Mouse (Mus musculus): ENCODE measurements at regions not wholly inside any gene's neighbourhood (a gene's known extent, or its start where the extent isn't known, plus 50 kb on each side); places are given as distances from the start of the nearest gene placed in this dataset.
"Not testable (repeated sequence)": the region's sequence is repeated elsewhere in the genome, so short reads cannot be mapped to it uniquely, and the experiment has no call there.

DNA sequence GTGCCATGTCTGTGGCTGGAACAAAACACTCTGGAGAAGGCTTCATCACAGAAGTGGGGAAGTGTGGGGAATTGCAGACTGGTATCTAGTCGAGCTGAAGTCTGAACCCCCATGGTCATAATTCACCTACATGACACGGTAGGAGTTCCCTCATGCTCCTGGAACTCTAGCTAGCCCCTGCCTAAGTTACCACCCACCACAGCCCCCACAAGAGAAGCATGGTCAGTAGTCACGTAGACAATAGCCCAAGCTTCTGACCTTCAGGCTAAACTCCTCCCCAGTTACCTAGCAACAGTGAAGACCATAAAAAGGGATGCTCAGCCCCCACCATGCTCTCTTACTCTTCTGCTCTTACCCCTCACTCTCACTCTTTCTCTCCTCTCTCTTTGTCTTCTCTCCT is 143.8 kb upstream of the Gm17728 start:
- DNase-seq (ENCODE audit: low spot score) = not testable (repeated sequence)

DNA sequence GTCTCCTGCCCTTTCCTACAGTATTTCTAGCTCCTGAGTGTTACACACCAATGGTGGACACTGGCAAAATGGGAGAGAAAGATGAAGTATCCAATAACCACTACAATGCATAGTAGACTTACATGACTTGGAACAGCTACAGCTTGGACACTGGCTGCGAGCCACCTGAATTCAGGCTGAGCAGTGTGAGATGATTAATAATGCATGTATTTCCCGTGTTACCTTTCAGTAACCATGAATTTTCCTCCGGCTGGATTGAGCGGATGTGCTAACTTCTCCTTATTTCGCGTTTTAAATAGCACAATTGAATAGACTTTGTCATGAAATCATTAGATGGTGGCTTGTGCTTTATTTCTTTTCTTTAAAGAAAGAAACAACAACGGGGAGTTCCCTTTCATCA is 142.4 kb upstream of the Gm17728 start:
- no peak for DNase-seq (ENCODE audit: low spot score)

DNA sequence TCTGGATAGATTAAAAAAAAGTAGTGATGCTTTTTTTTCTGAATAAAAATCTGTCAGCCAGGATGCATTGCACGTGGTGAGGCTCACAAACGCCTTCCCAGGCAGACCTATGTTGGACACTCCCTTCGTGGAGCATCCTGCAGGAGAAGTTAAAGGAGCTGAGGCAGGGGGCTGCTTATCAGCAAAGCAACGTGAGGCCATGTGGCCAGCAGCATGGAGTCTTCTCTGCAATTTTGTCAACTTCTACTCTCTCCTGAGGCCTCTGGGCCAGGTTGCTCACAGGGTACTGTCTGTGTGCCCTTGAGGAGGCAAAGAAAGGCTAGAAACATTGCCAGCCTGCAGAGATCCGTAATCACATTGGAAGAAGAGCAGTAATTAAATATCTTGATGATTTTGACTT is 140.0 kb upstream of the Gm17728 start:
- DNase-seq (ENCODE audit: low spot score) = no peak

DNA sequence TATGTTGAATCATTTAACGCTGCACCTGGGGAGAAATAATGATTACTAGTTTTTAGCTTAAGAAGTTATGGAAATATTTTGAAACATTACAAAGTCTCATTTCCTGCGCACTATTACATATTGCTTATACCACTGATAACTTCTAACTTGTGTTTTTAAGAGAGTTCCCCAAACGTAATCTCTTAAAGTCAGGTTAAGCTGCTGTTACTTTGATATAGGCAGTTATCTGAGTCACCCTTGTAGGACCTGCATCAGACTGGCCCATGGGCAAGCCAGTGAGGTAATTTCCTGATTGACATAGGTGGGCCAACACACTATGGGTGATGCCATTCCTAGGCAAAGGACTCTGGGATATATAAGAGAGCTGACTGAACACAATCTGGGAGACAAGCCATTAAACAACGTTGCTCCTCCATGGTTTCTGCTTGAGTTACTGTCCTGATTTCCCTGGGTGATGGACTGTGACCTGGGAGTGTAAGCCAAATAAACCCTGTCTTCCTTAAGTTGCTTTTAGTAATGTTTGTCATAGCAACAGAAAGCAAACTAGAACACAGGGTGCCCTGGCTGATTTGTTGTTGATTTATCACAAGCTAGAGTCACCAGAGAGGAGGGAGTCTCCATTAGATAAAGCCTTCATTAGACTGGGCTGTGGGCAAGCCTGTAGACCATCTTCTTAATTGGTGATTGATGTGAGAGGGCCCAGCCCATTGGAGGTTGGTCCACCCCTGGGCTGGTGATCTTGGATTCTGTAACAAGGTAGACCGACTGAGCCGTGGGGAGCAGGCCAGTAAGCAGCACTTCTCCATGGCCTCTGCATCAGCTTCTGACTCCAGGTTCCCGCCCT is 139.3 kb upstream of the Gm17728 start:
- no peak for DNase-seq (ENCODE audit: low spot score)

GRCm38 (mm10) chr17:9286431-9286830 is 135.4 kb upstream of the Gm17728 start:
- no peak for DNase-seq (ENCODE audit: low spot score)

DNA sequence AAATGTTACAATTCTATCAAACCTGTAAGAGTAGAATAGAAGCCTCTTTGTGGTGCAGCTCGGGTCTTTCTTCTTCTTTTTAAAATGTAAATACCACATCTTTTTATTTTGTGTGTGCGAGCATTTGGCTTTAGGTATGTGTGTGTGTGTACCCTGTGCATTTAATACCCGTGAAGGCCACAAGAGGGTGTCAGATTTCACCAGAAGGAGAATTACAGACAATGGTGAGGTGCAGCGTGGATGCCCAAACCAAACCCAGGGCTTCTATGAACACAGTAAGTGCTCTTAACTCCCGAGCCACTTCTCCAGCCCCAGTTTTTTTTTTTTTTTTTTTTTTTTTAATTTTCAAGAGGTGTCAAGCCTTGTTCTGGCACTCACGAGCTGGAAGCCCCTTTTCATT is 135.0 kb upstream of the Gm17728 start:
- no peak for DNase-seq (ENCODE audit: low spot score)

DNA sequence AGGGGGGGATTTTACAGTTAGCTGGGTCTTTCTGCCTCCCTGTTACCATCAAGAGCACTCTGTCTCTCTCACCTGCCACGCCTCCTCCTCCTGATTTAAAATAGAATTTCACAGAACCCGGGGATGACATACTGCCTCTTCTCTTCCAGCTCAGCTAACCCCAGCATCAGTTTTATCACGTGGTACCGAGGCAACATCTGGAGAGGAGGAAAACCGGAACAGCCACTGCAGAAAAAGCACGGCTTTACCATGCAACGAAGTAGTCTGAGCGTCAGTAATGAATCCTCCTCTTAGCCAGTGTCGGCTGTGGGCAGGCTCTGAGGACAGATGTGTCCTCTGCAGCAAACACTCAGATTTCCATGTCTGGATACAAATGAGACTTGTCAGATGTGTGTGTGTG is 134.2 kb upstream of the Gm17728 start:
- DNase-seq (ENCODE audit: low spot score) = no peak

- DNase-seq (ENCODE audit: low spot score) = no peak
Measured at GRCm38 (mm10) chr17:9291601-9292000, 130.3 kb upstream of the Gm17728 start.

- no peak for DNase-seq (ENCODE audit: low spot score)
Measured at GRCm38 (mm10) chr17:9292296-9292695, 129.6 kb upstream of the Gm17728 start.

- DNase-seq (ENCODE audit: low spot score) = no peak
Measured at GRCm38 (mm10) chr17:9296371-9296770, 125.5 kb upstream of the Gm17728 start.

DNA sequence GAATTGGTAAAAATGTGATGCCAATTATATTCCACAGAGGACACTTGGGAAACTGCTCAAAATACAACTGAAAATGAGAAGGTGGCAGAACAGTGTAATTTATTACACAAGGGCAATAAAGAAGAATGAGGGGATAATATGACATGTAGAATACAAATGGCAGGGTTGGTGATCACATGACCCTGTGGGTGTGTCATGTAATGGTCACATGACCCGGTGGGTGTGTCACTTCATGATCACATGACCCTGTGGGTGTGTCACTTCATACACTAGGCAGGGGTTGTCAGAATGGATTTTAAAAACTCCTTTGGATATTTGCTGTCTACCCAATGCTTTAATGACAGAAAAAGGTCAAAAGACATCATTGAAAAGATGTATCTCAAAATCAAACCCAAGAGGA is 123.6 kb upstream of the Gm17728 start:
- DNase-seq (ENCODE audit: low spot score) = no peak

- no peak for DNase-seq (ENCODE audit: low spot score)
Measured at GRCm38 (mm10) chr17:9301101-9301501, 120.8 kb upstream of the Gm17728 start.

DNA sequence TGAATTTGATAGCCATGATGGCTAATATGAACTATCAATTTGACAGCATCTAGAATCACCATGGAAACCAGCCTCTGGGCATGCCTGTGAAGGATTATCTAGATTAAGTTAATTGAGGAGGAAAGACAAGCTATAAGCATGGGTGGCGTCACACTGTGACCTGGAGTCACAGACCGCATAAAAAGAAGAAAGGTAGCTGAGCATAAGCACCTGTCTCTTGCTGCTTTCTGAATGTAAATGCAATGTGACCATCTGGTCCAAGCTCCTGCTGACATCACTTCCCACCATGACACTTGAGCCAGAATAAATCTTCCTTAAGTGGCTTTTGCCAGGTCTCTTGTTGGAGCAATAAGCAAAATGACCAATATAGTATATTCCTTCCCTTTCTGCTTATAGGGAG is 113.4 kb upstream of the Gm17728 start:
- DNase-seq (ENCODE audit: low spot score) = no peak

- DNase-seq (ENCODE audit: low spot score) = no peak
Measured at GRCm38 (mm10) chr17:9322772-9323171, 99.1 kb upstream of the Gm17728 start.

- DNase-seq (ENCODE audit: low spot score) = no peak
Measured at GRCm38 (mm10) chr17:9328886-9329455, 92.9 kb upstream of the Gm17728 start.

DNA sequence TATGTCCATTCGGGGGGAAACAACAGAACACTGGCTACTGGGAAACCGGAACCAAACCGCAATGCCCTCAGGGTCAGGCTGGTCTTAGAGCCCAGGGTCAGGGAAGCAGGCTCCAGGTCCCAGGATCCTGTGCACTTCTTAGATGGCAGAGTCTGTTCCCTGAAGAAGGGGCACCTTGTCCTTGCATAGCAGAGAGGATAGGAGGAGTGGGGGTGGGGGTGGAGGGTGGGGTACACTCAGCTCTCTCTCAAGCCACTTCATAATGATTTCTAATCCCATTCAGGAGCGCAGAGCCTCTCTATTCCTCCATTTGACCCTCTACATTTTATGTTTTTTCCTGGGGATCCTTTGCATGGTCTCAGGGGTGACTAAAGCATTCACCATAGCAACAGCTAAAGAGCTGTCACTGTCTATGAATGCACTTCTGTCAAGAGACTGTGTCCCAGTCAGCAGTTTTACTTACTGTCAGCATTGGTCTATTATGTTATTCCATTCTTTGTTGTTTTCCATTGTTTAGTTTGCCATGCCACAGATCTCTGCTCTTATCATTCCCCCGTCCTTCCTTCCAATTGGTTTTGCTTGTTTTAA is 64.2 kb upstream of the Gm17728 start:
- DNase-seq (ENCODE audit: low spot score) = no peak

Measured in MN1 (cell line).